Mouse (Mus musculus) MN1 (cell line): ENCODE data around the gene Pmm2.

Experiments used
- DNase-seq: peaks from one replicate; pipeline ENCODE4 v3.0.0-alpha.2; 2016; ENCODE audit warnings: low spot score

Gene Pmm2

GRCm38 (mm10) chr16:8637217-8638051 lies at the start of gene Pmm2, which contains the start of gene Tmem186:
Gene Pmm2, plus strand, starts transcription at chr16:8637674.
Gene Tmem186, minus strand, starts transcription at chr16:8637712.
- DNase-seq: peak; percentile 96

- peak; percentile 23 for DNase-seq
Observed at GRCm38 (mm10) chr16:8595411-8595810, 42.1 kb upstream of the Pmm2 start.

- no peak for DNase-seq
Observed at GRCm38 (mm10) chr16:8596336-8596735, 41.1 kb upstream of the Pmm2 start.

GRCm38 (mm10) chr16:8597516-8597915 lies 40.0 kb upstream of the Pmm2 start:
- peak; percentile 74 for DNase-seq

- DNase-seq: no peak
Observed at GRCm38 (mm10) chr16:8603789-8604188, 33.7 kb upstream of the Pmm2 start.

GRCm38 (mm10) chr16:8610397-8610796 lies 27.1 kb upstream of the Pmm2 start:
- DNase-seq: no peak

GRCm38 (mm10) chr16:8612214-8613005 lies 25.1 kb upstream of the Pmm2 start:
- no peak for DNase-seq

GRCm38 (mm10) chr16:8613039-8613438 lies 24.4 kb upstream of the Pmm2 start:
- no peak for DNase-seq

- DNase-seq: no peak
Observed at GRCm38 (mm10) chr16:8613447-8613846, 24.0 kb upstream of the Pmm2 start.

GRCm38 (mm10) chr16:8619659-8620314 lies 17.7 kb upstream of the Pmm2 start:
- no peak for DNase-seq

GRCm38 (mm10) chr16:8620315-8621115 lies 17.0 kb upstream of the Pmm2 start:
- DNase-seq: no peak

- DNase-seq: peak; percentile 25
Observed at GRCm38 (mm10) chr16:8630419-8630818, 7.1 kb upstream of the Pmm2 start.

GRCm38 (mm10) chr16:8631428-8631827 lies 6.0 kb upstream of the Pmm2 start:
- DNase-seq: no peak

GRCm38 (mm10) chr16:8636867-8637216 lies 632 bp upstream of the Pmm2 start:
- DNase-seq: no peak

GRCm38 (mm10) chr16:8638131-8638530 lies 657 bp downstream of the Pmm2 start:
- no peak for DNase-seq

GRCm38 (mm10) chr16:8639466-8640191 lies 2.2 kb downstream of the Pmm2 start:
- DNase-seq: no peak

GRCm38 (mm10) chr16:8643855-8644254 lies 6.4 kb downstream of the Pmm2 start:
- DNase-seq: peak; percentile 73

GRCm38 (mm10) chr16:8645546-8645945 lies 8.1 kb downstream of the Pmm2 start:
- DNase-seq: no peak

- DNase-seq: peak; percentile 39
Observed at GRCm38 (mm10) chr16:8650007-8650406, 12.5 kb downstream of the Pmm2 start.

GRCm38 (mm10) chr16:8655108-8655507 lies 17.6 kb downstream of the Pmm2 start:
- no peak for DNase-seq

GRCm38 (mm10) chr16:8655599-8655998 lies 18.1 kb downstream of the Pmm2 start:
- DNase-seq: no peak
